Mouse (Mus musculus): ENCODE data around the gene Plac1. TPM values are rescaled to one million over a fixed set of nuclear protein-coding genes. Genes with fewer than 3 reads are reported as not detected.

Plac1 gene
- not detected in 2 replicates for polyA plus RNA-seq (2012)

- no peak for TF ChIP-seq GATA1 (IDR thresholded peaks at IDR 0.05; ENCODE audit: low read length)
Observed at GRCm38 (mm10) chrX:53240011-53240410, at the start of gene Plac1. Plac1 (minus strand) TSS chrX:53240111.

GRCm38 (mm10) chrX:53287924-53288323, 48.0 kb upstream of the Plac1 start:
- no peak for TF ChIP-seq GATA1 (IDR thresholded peaks at IDR 0.05; ENCODE audit: low read length)

GRCm38 (mm10) chrX:53273124-53273523, 33.2 kb upstream of the Plac1 start, which contains the start of gene Fam122c:
Fam122c (plus strand) TSS chrX:53273424.
- TF ChIP-seq GATA1 (IDR thresholded peaks at IDR 0.05; ENCODE audit: low read length), result no peak

GRCm38 (mm10) chrX:53270063-53270432, 30.1 kb upstream of the Plac1 start:
- no peak for TF ChIP-seq GATA1 (IDR thresholded peaks at IDR 0.05; ENCODE audit: low read length)

GRCm38 (mm10) chrX:53269289-53270062, 29.6 kb upstream of the Plac1 start, which contains the start of gene Fam122b:
Fam122b (minus strand) TSS chrX:53269805.
- no peak for TF ChIP-seq GATA1 (IDR thresholded peaks at IDR 0.05; ENCODE audit: low read length)

- no peak for TF ChIP-seq GATA1 (IDR thresholded peaks at IDR 0.05; ENCODE audit: low read length)
Observed at GRCm38 (mm10) chrX:53268856-53269255, 28.9 kb upstream of the Plac1 start.

GRCm38 (mm10) chrX:53266186-53266585, 26.3 kb upstream of the Plac1 start:
- TF ChIP-seq GATA1 (IDR thresholded peaks at IDR 0.05; ENCODE audit: low read length), result no peak

GRCm38 (mm10) chrX:53255195-53255594, 15.3 kb upstream of the Plac1 start:
- TF ChIP-seq GATA1 (IDR thresholded peaks at IDR 0.05; ENCODE audit: low read length), result no peak

- no peak for TF ChIP-seq GATA1 (IDR thresholded peaks at IDR 0.05; ENCODE audit: low read length)
Observed at GRCm38 (mm10) chrX:53237971-53238370, 1.9 kb downstream of the Plac1 start.

- no peak for TF ChIP-seq GATA1 (IDR thresholded peaks at IDR 0.05; ENCODE audit: low read length)
Observed at GRCm38 (mm10) chrX:53236404-53236803, 3.5 kb downstream of the Plac1 start.

GRCm38 (mm10) chrX:53233689-53234088, 6.2 kb downstream of the Plac1 start:
- TF ChIP-seq GATA1 (IDR thresholded peaks at IDR 0.05; ENCODE audit: low read length), result no peak

- TF ChIP-seq GATA1 (IDR thresholded peaks at IDR 0.05; ENCODE audit: low read length), result no peak
Observed at GRCm38 (mm10) chrX:53231965-53232364, 7.9 kb downstream of the Plac1 start.

- TF ChIP-seq GATA1 (IDR thresholded peaks at IDR 0.05; ENCODE audit: low read length), result no peak
Observed at GRCm38 (mm10) chrX:53224353-53224944, 15.5 kb downstream of the Plac1 start.

GRCm38 (mm10) chrX:53220855-53221254, 19.1 kb downstream of the Plac1 start:
- TF ChIP-seq GATA1 (IDR thresholded peaks at IDR 0.05; ENCODE audit: low read length), result no peak

- TF ChIP-seq GATA1 (IDR thresholded peaks at IDR 0.05; ENCODE audit: low read length), result no peak
Observed at GRCm38 (mm10) chrX:53214557-53215229, 25.2 kb downstream of the Plac1 start.

- no peak for TF ChIP-seq GATA1 (IDR thresholded peaks at IDR 0.05; ENCODE audit: low read length)
Observed at GRCm38 (mm10) chrX:53213838-53214237, 26.1 kb downstream of the Plac1 start.

Data from G1E-ER4 (cell line).